Mouse (Mus musculus) adrenal gland, adult 18-20 months (tissue): Measurements from ENCODE around the gene Sec31a. TPM values are rescaled to one million over a fixed set of nuclear protein-coding genes. Genes with fewer than 3 reads are reported as not detected.
"Not testable (repeated sequence)": the region's sequence is repeated elsewhere in the genome, so short reads cannot be mapped to it uniquely, and the experiment has no call there.

ENCODE experiments used
- DNase-seq, 2 experiments: peaks; one replicate each; pipeline ENCODE4 v3.0.0; 2021 to 2022; ENCODE audit warnings: low spot score in 2 of 2
- long read RNA-seq, 2 experiments: library from polyadenylated mRNA; stranded (forward); transcript quantifications; one replicate each; pipeline ENCODE4 v2.0.0; 2021
- total RNA-seq, 2 experiments: library from RNA; stranded (reverse); gene quantifications; 1 replicate in 1 of 2; 2 replicates in 1 of 2; pipeline ENCODE4 v1.2.3; 2021

Sec31a gene
- 100 to 1,000 TPM; 157 to 164 TPM for total RNA-seq
- long read RNA-seq, experiment 1, full-length matches to known transcripts, result 4 of 81 reads
- long read RNA-seq, experiment 1, partial matches to known transcripts, result 15 of 81 reads
- long read RNA-seq, experiment 1, other reads (novel, unspliced or antisense), result 62 of 81 reads
- long read RNA-seq, experiment 2, partial matches to known transcripts, result 15 of 25 reads
- long read RNA-seq, experiment 2, other reads (novel, unspliced or antisense), result 10 of 25 reads

DNA sequence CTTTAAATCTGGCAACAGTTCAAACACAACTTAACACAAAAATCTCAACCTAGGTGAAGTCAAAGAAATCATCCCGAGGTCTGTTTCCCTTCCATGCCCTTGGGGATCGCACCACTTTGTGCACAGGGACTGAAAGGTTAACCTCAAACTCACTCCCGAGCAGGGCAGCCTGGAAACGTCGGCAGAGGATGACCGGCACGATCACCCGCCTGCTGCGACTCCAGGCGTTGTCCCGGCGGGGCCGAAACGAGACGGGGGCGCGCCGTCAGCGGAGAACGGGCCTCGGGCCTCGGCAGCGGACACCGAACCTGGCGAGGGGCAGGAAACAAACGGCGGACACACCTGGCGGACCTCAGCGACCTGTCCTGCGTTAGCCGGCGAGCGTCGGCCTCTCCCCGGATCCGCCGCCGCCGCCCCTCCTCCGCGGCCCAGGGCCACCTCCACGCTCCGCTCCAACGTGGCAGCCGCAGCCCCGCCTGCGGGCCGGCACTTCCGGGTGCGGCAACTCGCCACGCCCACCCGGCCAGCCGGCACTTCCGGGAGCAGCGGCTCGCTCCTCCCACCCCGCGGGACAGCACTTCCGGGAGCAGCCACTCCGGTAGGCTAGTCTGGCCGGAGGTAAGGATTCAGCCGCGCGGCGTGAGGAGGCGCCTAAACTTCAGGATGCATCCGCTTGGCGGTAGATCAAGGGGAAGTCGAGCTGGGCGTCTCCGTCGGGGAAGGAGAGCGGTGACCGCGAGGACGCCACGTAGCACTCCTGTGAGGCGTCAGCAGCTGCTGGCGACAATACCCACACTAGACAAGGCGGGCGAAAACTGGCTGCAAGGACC, at the start of gene Sec31a:
Gene Sec31a, minus strand, starts transcription at position 474 of the 830 bp plus-strand sequence.
- peak; percentile 98 for DNase-seq

GRCm38 (mm10) chr5:100462374-100462773, 46.3 kb upstream of the Sec31a start:
- DNase-seq, result no peak

- DNase-seq, result no peak
Measured at GRCm38 (mm10) chr5:100461526-100461925, 45.5 kb upstream of the Sec31a start.

GRCm38 (mm10) chr5:100459468-100459867, 43.4 kb upstream of the Sec31a start:
- DNase-seq, result no peak

- DNase-seq, result no peak
Measured at GRCm38 (mm10) chr5:100451871-100452270, 35.8 kb upstream of the Sec31a start.

GRCm38 (mm10) chr5:100438796-100439195, 22.8 kb upstream of the Sec31a start:
- no peak for DNase-seq

- DNase-seq, result no peak
Measured at GRCm38 (mm10) chr5:100437917-100438316, 21.9 kb upstream of the Sec31a start.

- no peak for DNase-seq
Measured at GRCm38 (mm10) chr5:100437086-100437485, 21.1 kb upstream of the Sec31a start.

DNA sequence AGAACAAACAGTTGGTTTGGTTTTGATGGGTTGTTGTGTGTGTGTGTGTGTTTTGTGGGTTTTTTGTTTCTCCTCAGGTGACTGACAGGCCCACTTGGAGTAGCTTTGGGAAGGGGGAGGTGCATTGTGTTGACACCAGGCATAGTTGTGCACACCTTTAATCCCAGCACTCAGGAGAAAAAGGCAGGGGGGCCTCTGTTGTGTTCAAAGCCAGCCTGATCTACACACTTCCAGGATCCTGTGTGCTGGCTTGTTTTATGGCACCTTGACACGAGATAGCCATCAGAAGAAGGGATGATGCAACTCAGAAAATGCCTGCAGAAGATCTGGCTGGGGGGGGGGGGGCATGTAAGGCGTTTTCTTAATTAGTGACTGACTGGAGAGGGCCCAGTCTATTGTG, 14.9 kb upstream of the Sec31a start:
- no peak for DNase-seq

GRCm38 (mm10) chr5:100430076-100430390, 14.0 kb upstream of the Sec31a start:
- DNase-seq, result no peak

DNA sequence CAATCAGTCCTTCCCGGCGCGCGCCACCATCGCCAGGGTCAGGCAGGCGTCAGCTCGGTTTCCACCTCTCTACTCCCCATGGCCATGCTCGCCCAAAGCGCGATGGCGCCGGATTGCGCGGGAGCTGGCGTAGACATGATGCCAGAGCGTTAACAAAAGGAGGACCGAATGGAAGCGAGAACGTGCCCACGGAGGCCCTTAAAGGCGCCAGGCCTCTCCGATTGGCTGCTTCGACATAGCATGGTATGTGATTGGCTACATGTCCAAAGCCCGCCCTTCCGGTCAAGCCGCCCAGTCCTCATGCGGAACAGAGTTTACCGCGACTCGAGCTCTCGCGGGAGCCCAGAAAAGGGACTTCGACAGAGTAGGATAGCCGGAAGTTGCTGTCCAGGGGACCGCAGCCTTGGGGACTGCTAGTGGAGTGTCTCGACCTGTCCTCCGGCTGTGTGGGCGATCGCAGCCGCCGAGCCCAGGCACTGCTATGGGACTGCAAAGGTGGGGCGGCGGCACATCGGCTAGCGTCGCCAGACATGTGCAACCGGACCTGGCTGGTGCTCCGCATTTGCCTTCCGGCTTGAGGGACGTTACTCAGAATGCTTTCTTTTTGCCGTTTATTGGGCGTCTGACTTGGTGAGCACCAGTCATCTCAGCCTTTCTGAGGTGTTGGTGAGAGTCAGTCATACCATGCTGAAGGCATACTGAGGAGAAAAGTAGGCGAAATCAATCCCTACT, 13.5 kb upstream of the Sec31a start:
- peak; percentile 76 to 80 for DNase-seq

- no peak for DNase-seq
Measured at GRCm38 (mm10) chr5:100428734-100429343, 12.8 kb upstream of the Sec31a start.

GRCm38 (mm10) chr5:100428031-100428733, 12.1 kb upstream of the Sec31a start:
- no peak for DNase-seq

GRCm38 (mm10) chr5:100427276-100427675, 11.2 kb upstream of the Sec31a start:
- no peak for DNase-seq

GRCm38 (mm10) chr5:100425823-100426222, 9.8 kb upstream of the Sec31a start:
- not testable (repeated sequence) for DNase-seq

GRCm38 (mm10) chr5:100424252-100424651, 8.2 kb upstream of the Sec31a start:
- DNase-seq, result no peak

GRCm38 (mm10) chr5:100423626-100424025, 7.6 kb upstream of the Sec31a start:
- DNase-seq, result no peak

GRCm38 (mm10) chr5:100418861-100419260, 2.8 kb upstream of the Sec31a start:
- DNase-seq, result no peak

- DNase-seq, result no peak
Measured at GRCm38 (mm10) chr5:100418077-100418476, 2.0 kb upstream of the Sec31a start.

GRCm38 (mm10) chr5:100414474-100415196, 1.4 kb downstream of the Sec31a start:
- no peak for DNase-seq
